Comparison of ENCODE assay signal across 15 mouse cellular contexts in genomic region chr2:128793958-128794357, GRCm38 (mm10).
"Had no signal": no experiment of that assay in that cellular context is flagged by ENCODE, and none has a peak within 500 bp of the region (broad histone marks: within the 10 kb centered on the region; RNA-seq: fewer than 3 reads in every experiment).

No protein-coding gene starts in this region.

- H3K27me3 ChIP-seq: neural tube, embryonic 15.5 days; stomach, embryonic 15.5 days had no signal

- H3K4me2 ChIP-seq: neural tube, embryonic 15.5 days; stomach, embryonic 15.5 days had no signal

- H3K9ac ChIP-seq: neural tube, embryonic 15.5 days; stomach, embryonic 15.5 days had no signal

- H3K4me3 ChIP-seq: neural tube, embryonic 15.5 days; stomach, embryonic 15.5 days had no signal

- H3K36me3 ChIP-seq: neural tube, embryonic 15.5 days had no signal

- H3K9me3 ChIP-seq: neural tube, embryonic 15.5 days; stomach, embryonic 15.5 days had no signal

- H3K27ac ChIP-seq: neural tube, embryonic 15.5 days; stomach, embryonic 15.5 days; stomach, postnatal 0 days had no signal

- H3K4me1 ChIP-seq: stomach, embryonic 15.5 days had no signal

- DNase-seq: retina, postnatal 1 day; right cerebral cortex, adult 18-20 months; right cerebral cortex, postnatal 14 days; right cerebral cortex, postnatal 25 days; right cerebral cortex, postnatal 4 days; spleen, adult 18-20 months; thymus, adult 18-20 months; thymus, adult 2 months; thymus, postnatal 14 days; thymus, postnatal 25 days; thymus, postnatal 36 days; thymus, postnatal 4 days had no signal
